Mouse (Mus musculus) forebrain, embryonic 10.5 days (tissue): ENCODE measurements at regions not wholly inside any gene's neighbourhood (a gene's known extent, or its start where the extent isn't known, plus 50 kb on each side); places are given as distances from the start of the nearest gene placed in this dataset.
A peak's percentile ranks its signal among the peaks of the same experiment; 100 is the strongest.

Source experiments
- DNase-seq: peaks from one replicate; pipeline ENCODE4 v3.0.0-alpha.2; 2017; ENCODE audit warnings: low spot score; ENCODE audit errors: extremely low spot score
- H3K27ac ChIP-seq: fragments of 300-500 bp; sonication (generic); 2 replicates; pipeline ENCODE4 v1.5.1; 2016; ENCODE audit warnings: mild to moderate bottlenecking
- H3K27me3 ChIP-seq: fragments of 300-500 bp; sonication (generic); 2 replicates; pipeline ENCODE4 v1.6.1; 2016; ENCODE audit warnings: mild to moderate bottlenecking; ENCODE audit not compliant: poor library complexity, severe bottlenecking
- H3K36me3 ChIP-seq: fragments of 300-500 bp; sonication (generic); replicated peaks from 2 replicates; pipeline ENCODE4 v1.6.1; 2016; ENCODE audit warnings: mild to moderate bottlenecking, moderate library complexity
- H3K4me1 ChIP-seq: fragments of 300-500 bp; sonication (generic); 2 replicates; pipeline ENCODE4 v1.6.1; 2016
- H3K4me3 ChIP-seq: fragments of 300-500 bp; sonication (generic); 2 replicates; pipeline ENCODE4 v1.5.1; 2016; ENCODE audit warnings: mild to moderate bottlenecking, moderate library complexity
- H3K9me3 ChIP-seq: fragments of 300-500 bp; sonication (generic); 2 replicates; pipeline ENCODE4 v1.6.1; 2016; ENCODE audit warnings: mild to moderate bottlenecking, moderate library complexity
- WGBS: fragments of 180-500 bp; shearing (Covaris S2); methylation state at CpG from one replicate; pipeline ENCODE4 v1.1.7; 2016; 5-methylcytosine and 5-hydroxymethylcytosine counted together

DNA sequence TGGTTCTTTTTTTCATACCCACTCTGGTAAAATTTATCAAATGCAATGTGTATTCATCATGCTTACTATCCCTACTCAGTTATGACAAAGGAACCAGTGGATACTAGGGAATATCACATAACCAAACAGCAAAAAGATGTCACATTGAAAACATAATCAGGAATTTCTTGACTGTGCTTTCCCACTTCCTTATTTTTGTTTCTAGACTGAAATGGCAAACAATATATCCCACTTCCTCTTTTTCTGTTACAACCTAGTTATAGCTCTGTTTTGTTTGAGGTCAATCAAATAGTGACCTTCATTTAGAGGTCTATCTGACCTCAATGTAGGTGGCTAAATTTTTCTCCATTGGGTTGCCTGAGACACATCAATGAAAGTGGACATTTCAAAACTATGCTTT lies 359.9 kb downstream of the Gja1 start:
- Histone ChIP-seq H3K27ac (no peak overlapping the region), H3K27me3 (no peaks in the 10 kb centered on the region)
- DNase-seq, result no peak

DNA sequence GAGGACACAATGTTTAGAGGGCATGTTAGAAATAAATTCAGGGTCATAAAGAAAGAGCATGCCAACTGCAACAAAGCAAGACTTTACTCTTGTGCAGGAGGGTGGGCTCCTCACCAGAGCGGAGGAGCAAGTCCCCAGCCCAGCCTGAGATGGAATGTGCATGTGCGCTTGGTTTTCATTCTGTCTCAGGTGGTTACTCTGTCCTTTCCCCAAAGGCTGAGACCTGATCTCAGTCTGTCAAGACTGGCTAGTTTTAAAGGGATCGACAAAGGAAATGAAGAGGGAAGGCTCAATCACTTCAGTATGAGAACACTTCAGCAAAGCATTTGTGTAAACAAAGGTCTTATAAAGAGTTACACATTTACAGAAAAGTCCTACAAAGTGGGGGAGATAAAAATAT lies 362.5 kb downstream of the Gja1 start:
- Histone ChIP-seq H3K27me3 (no peaks in the 10 kb centered on the region), H3K27ac (no peak overlapping the region), H3K4me1 (no peaks in the 10 kb centered on the region), H3K4me3 (no peak overlapping the region), H3K36me3 (no peaks in the 10 kb centered on the region), H3K9me3 (no peaks in the 10 kb centered on the region)
- 78% methylated on average over 3 of the region's 3 CpGs for WGBS
- DNase-seq, result no peak

More for the DNA sequence above, 359.9 kb downstream of the Gja1 start:
- H3K4me3 ChIP-seq, result no peak overlapping the region
- H3K4me1 ChIP-seq, result no peaks in the 10 kb centered on the region
- H3K36me3 ChIP-seq, result no peaks in the 10 kb centered on the region
- no peaks in the 10 kb centered on the region for H3K9me3 ChIP-seq

DNA sequence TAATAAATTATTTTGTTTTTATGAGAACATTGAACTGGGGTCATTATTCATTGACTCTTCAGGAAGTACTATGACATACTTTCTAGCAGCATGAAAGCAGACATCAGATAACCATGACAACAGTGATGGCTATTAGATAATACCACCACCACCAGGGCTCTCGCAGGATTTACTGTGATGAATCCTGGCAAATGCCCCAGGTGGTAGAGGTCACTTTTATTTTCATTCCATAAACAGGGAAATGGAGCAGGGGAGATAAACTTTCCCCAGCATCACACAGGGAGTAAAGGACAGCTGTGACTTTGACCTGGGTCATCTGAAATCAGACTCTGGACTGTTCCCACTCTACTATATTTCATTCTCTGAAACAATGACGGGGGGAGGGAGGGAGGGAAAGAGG lies 375.0 kb downstream of the Gja1 start:
- H3K36me3 ChIP-seq, result no peaks in the 10 kb centered on the region
- DNase-seq, result no peak
- WGBS, result 44% methylated on average over 2 of the region's 2 CpGs
- no peaks in the 10 kb centered on the region for H3K27me3 ChIP-seq
- H3K9me3 ChIP-seq, result no peaks in the 10 kb centered on the region
- H3K4me3 ChIP-seq, result no peak overlapping the region
- peaks cover 5% of the 10 kb centered on the region; the same call in 1 of the 2 replicates for H3K4me1 ChIP-seq
- no peak overlapping the region for H3K27ac ChIP-seq

DNA sequence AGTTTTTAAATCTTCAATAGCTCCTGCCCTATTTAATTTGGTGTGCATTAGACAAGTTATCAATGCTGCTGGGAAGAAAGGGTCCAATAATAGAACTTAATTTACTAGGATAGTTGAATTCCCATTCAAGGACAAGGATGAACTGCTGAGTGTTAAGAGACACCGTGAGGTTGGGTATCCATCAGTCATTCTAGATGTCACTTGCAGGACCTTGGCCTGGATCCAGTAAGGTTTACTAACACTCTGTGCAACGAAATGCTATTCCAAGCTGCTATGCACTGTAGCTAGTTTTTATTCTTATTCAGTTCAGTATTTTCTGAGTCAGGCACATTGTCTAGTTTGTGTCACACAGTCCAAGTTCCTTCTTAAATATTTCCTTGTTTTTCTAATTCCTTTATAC lies 376.4 kb downstream of the Gja1 start:
- no peaks in the 10 kb centered on the region for H3K9me3 ChIP-seq
- H3K4me1 ChIP-seq, result peaks cover 5% of the 10 kb centered on the region; the same call in 1 of the 2 replicates
- DNase-seq, result no peak
- H3K36me3 ChIP-seq, result no peaks in the 10 kb centered on the region
- WGBS, result 87% methylated on average over 2 of the region's 2 CpGs
- no peaks in the 10 kb centered on the region for H3K27me3 ChIP-seq
- H3K4me3 ChIP-seq, result no peak overlapping the region
- H3K27ac ChIP-seq, result no peak overlapping the region

DNA sequence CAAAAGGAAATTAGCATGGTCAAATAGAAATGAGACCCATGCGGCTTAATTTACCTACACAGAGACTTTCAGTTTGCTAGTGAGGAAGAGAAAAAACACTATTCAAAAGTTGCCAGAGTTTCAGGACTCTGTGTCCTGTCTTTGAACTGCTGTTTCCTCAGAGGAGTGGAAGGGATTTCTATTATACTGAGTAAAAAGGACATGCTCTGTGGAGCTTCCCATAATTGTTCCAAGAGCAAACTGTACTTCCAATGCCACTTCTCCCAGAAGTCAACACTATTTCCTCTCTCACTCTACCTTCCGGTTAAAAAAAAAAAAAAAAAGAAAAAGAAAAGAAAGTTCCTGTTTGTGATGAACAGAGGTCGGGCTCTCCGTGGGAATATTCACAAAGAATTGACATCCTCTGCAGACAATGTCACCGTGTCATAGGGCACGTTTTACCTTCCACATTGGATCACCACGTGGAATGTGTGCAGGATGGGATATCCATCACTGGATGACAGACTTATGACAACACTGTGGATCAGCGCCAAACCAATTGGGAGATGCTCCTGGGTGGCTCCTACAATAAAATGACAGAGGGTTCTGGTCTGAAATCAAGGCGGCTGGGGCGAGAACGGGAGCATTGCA lies 377.5 kb downstream of the Gja1 start:
- WGBS, result 86% methylated on average over 11 of the region's 11 CpGs
- no peak overlapping the region for H3K4me3 ChIP-seq
- peaks cover 5% of the 10 kb centered on the region; the same call in 1 of the 2 replicates for H3K4me1 ChIP-seq
- H3K27ac ChIP-seq, result no peak overlapping the region
- no peaks in the 10 kb centered on the region for H3K36me3 ChIP-seq
- H3K27me3 ChIP-seq, result no peaks in the 10 kb centered on the region
- DNase-seq, result no peak
- no peaks in the 10 kb centered on the region for H3K9me3 ChIP-seq

DNA sequence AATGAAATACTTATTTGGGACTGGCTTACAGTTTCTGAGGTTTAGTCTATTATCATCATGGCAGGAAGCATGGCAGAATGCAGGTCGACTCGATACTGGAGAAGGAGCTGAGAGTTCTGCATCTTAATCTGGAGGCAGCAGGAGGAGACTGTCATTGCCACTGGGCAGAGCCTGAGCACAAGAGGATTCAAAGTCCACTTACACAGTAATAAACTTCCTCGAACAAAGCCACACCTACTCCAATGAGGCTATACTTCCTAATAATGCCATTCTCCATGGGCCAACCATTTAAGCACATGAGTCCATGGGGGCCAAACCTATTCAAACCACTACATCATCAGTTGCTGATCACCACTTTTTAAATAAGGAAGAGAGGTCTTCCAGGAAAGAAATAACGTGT lies 393.5 kb downstream of the Gja1 start:
- Histone ChIP-seq H3K27me3 (no peaks in the 10 kb centered on the region), H3K36me3 (no peaks in the 10 kb centered on the region), H3K9me3 (no peaks in the 10 kb centered on the region), H3K4me1 (no peaks in the 10 kb centered on the region), H3K27ac (no peak overlapping the region), H3K4me3 (no peak overlapping the region)
- no peak for DNase-seq
- WGBS, result 93% methylated on average over 4 of the region's 4 CpGs

DNA sequence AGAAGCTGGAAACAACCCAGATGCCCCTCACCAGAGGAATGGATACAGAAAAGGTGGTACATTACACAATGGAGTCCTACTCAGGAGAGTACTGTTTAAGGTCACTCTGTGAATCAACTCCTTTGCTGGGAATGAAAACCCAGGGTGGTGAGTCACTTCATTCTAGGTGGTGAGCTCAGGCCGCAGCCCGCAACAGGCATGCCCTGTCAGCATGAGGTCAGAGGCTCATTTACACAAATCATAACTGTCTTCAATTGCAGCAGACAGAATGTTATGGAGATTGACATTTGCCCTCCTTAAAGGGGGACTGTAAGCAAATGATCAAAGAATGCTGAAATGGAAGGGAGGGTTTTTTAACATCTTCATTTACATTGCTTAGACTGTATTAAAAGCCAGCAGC lies 405.1 kb downstream of the Gja1 start:
- 93% methylated on average over 2 of the region's 2 CpGs for WGBS
- Histone ChIP-seq H3K4me1 (peaks cover 10% of the 10 kb centered on the region), H3K27ac (no peak overlapping the region), H3K9me3 (no peaks in the 10 kb centered on the region), H3K36me3 (no peaks in the 10 kb centered on the region), H3K4me3 (no peak overlapping the region), H3K27me3 (no peaks in the 10 kb centered on the region)
- DNase-seq, result no peak

DNA sequence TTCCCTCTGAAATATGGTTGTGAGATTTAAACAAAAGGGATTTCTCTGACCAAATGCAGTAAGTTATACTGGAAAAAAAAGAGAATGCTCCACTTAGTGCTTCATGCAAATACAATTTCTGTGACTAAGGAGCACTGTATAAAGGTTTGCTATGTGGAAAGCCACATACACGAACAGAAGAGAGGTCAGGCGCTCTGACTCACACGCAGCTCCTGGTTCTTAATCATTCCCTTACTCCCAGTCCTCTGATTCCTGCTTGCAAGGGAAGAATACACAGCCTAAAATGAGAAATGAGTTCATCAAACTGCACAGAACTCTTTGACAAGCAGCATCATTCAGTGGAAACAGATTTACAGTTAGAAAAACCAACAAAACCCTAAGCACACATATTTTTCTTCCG lies 406.8 kb downstream of the Gja1 start:
- peaks cover 10% of the 10 kb centered on the region for H3K4me1 ChIP-seq
- no peak overlapping the region for H3K4me3 ChIP-seq
- 88% methylated on average over 4 of the region's 4 CpGs for WGBS
- DNase-seq, result no peak
- no peaks in the 10 kb centered on the region for H3K27me3 ChIP-seq
- H3K27ac ChIP-seq, result no peak overlapping the region
- H3K36me3 ChIP-seq, result no peaks in the 10 kb centered on the region
- no peaks in the 10 kb centered on the region for H3K9me3 ChIP-seq

DNA sequence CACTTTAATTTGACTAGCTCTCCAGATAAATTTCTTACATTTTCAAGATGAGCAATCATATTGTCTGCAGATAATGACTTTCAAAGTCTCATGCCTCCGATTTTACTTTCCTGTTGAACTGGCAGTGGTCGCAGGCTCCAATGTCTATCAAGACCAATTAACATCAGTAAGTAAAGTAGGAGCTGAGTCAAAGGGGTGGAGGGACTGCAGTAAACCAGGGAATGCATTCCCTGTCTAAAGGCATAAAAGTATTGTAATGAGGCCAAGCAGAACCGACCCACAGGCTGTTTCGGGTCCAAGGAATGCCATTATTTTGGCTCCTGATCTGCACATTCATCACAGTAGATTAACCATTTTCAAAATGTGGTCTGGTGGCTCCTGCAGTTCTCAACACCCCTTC lies 411.0 kb downstream of the Gja1 start:
- H3K9me3 ChIP-seq, result no peaks in the 10 kb centered on the region
- H3K4me3 ChIP-seq, result no peak overlapping the region
- no peak overlapping the region for H3K27ac ChIP-seq
- no peak for DNase-seq
- WGBS, result 67% methylated on average over 4 of the region's 4 CpGs
- H3K36me3 ChIP-seq, result no peaks in the 10 kb centered on the region
- H3K27me3 ChIP-seq, result no peaks in the 10 kb centered on the region
- peaks cover 4% of the 10 kb centered on the region for H3K4me1 ChIP-seq

DNA sequence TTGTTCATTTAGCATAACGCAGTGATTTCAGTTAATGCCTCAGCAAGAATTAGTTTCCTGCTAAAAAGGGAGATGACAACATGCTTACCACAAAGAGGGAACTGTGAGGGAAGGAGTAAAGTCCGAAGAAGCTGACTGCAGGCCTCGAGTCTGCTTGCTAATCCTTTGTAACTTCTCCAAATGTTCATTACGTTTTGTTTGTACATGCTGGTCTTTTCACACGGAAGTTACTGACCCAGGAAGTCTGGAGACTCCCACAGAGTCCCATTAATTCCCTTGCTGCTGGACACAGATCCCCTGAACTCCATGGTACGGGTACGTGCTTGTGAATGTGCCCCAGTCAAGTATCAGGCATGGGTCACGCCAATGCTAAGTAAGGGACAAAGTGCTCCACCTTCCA lies 415.9 kb downstream of the Gja1 start:
- no peak for DNase-seq
- Histone ChIP-seq H3K36me3 (no peaks in the 10 kb centered on the region), H3K9me3 (no peaks in the 10 kb centered on the region), H3K4me3 (no peak overlapping the region), H3K27me3 (no peaks in the 10 kb centered on the region), H3K27ac (no peak overlapping the region), H3K4me1 (peaks cover 18% of the 10 kb centered on the region)
- 41% methylated on average over 8 of the region's 8 CpGs for WGBS

DNA sequence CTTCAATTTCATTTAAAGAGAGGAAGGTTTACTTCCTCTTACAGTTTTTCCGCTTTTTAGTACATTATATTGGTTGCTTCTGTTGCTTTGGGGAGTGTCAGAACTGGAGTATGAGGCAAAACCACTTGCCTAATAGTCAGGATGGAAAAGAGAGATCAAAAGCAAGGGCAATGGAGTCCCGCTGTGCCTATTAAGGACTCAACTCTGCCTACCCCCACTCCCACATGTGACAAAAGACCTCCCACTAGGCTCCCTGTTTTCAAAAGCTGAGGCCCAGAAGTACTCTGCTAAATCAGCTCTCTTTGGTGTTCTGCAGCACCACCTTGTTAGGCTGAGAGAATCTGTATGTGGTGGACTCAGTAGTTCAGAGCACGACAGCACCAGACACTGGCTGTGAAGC lies 418.3 kb downstream of the Gja1 start:
- no peaks in the 10 kb centered on the region for H3K9me3 ChIP-seq
- no peak overlapping the region for H3K4me3 ChIP-seq
- peaks cover 18% of the 10 kb centered on the region for H3K4me1 ChIP-seq
- H3K27me3 ChIP-seq, result no peaks in the 10 kb centered on the region
- WGBS, result 31% methylated on average over 3 of the region's 3 CpGs
- peak; percentile 21 for DNase-seq
- H3K36me3 ChIP-seq, result no peaks in the 10 kb centered on the region
- H3K27ac ChIP-seq, result 0 out of 2 replicates have a peak overlapping the region, but pooled peaks have one; percentile 25

DNA sequence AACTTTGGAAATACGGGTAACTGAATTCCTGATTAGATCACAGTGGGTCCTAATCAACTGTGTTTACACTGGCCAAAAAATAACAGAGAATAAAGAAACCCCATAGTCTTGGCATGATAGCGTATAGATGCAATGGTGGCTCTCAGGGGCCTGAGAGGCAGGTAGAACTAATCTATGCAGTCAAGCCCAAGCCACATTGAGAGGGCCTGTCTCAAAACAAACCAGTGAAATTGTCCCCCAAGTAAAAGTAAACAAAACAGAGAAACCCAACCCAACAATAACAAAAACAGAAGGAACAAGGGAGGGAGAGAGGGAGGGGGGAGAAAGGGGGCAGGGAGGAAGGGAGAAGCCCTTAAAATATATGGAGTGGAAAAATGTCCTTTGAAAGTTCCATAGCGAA lies 422.2 kb downstream of the Gja1 start:
- WGBS, result 85% methylated on average over 3 of the region's 3 CpGs
- no peak overlapping the region for H3K4me3 ChIP-seq
- H3K27me3 ChIP-seq, result no peaks in the 10 kb centered on the region

DNA sequence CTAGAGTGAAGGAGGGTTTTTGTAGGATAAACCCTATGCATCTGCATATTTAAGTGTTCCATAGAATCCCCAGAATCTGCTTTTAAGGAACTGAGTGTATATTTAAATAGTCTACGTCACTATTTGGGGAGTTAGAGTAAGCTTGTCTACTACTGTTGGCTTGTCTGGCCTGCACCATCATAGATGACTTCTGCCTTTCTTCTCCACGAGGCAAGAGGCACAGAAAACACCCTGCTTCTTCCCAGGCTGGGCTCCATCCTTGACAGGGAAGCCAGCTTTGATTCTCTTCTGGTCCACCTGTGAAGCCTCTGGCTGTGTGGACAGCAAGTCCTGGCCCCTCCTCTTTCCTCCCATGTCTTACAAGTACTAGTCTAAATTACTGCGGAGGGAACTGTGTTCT lies 422.6 kb downstream of the Gja1 start:
- no peak overlapping the region for H3K4me3 ChIP-seq
- H3K27me3 ChIP-seq, result no peaks in the 10 kb centered on the region
- H3K27ac ChIP-seq, result no peak overlapping the region
- no peaks in the 10 kb centered on the region for H3K9me3 ChIP-seq
- no peak for DNase-seq
- 75% methylated on average over 3 of the region's 3 CpGs for WGBS
- H3K36me3 ChIP-seq, result no peaks in the 10 kb centered on the region
- peaks cover 13% of the 10 kb centered on the region for H3K4me1 ChIP-seq

More for the DNA sequence above, 422.2 kb downstream of the Gja1 start:
- no peaks in the 10 kb centered on the region for H3K36me3 ChIP-seq
- H3K9me3 ChIP-seq, result no peaks in the 10 kb centered on the region
- no peak for DNase-seq
- no peak overlapping the region for H3K27ac ChIP-seq
- H3K4me1 ChIP-seq, result peaks cover 13% of the 10 kb centered on the region

DNA sequence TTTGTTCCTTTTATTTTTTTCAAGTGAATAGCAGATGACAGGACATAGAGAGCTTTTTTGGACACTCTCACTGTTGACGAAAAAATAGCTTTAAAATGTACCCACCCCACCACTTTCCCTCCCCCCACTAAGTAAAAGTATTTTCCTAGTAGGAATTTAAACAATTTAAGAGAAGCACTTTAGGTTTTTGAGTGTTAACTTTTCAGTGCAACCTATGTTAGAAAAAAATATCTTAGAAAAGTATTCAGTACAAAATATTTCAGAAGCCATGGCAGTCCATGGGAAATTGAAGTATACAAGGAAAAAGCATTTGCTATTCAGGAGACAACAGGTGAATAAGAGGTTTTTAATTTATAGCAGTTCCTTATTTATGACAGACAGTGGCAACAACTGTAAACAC lies 431.9 kb downstream of the Gja1 start:
- no peak for DNase-seq
- Histone ChIP-seq H3K36me3 (no peaks in the 10 kb centered on the region), H3K27me3 (no peaks in the 10 kb centered on the region), H3K4me3 (no peak overlapping the region), H3K4me1 (no peaks in the 10 kb centered on the region), H3K27ac (no peak overlapping the region), H3K9me3 (no peaks in the 10 kb centered on the region)
- 83% methylated on average over 1 of the region's 1 CpGs for WGBS
